8 mouse cellular contexts compared by ENCODE assay signal in genomic region chr8:11498281-11498680, GRCm38 (mm10). TPM values are rescaled to one million over a fixed set of nuclear protein-coding genes. Genes with fewer than 3 reads are reported as not detected.
DNase-seq lines count a peak whose midpoint lies in the region; ATAC-seq and TF ChIP-seq lines count a peak whose summit lies in the region.

No protein-coding gene starts in this region.

- H3K27ac ChIP-seq in kidney, adult 2 months (ENCODE audit: insufficient read depth, low read depth, low read length) = no peak overlapping the region
- H3K27ac ChIP-seq in embryonic facial prominence, embryonic 12.5 days = no peak overlapping the region
- no peak overlapping the region for H3K27ac ChIP-seq in limb, embryonic 11.5 days (replicated peaks; ENCODE audit: low read depth, low read length)
- H3K27ac ChIP-seq in midbrain, postnatal 0 days (ENCODE audit: low read depth, low read length) = no peak overlapping the region

- H3K9me3 ChIP-seq in embryonic facial prominence, embryonic 12.5 days = no peaks in the 10 kb centered on the region
- no peaks in the 10 kb centered on the region for H3K9me3 ChIP-seq in limb, embryonic 11.5 days (ENCODE audit: control insufficient read depth, low read length)
- no peaks in the 10 kb centered on the region for H3K9me3 ChIP-seq in midbrain, postnatal 0 days (ENCODE audit: low read length)

- no peak for ATAC-seq in embryonic facial prominence, embryonic 12.5 days (ENCODE audit: insufficient number of reproducible peaks, insufficient read depth, low FRiP score, low TSS enrichment)
- no peak for ATAC-seq in limb, embryonic 11.5 days (ENCODE audit: insufficient number of reproducible peaks, low FRiP score, low TSS enrichment, low read depth)
- no peak for ATAC-seq in midbrain, postnatal 0 days (ENCODE audit: low FRiP score)

- H3K4me2 ChIP-seq in embryonic facial prominence, embryonic 12.5 days (replicated peaks) = peak overlapping the region; percentile 79
- H3K4me2 ChIP-seq in limb, embryonic 11.5 days (ENCODE audit: low read depth, severe bottlenecking) = peak overlapping the region; percentile 73
- peak overlapping the region; percentile 48 for H3K4me2 ChIP-seq in midbrain, postnatal 0 days (ENCODE audit: low read depth, low read length, poor library complexity, severe bottlenecking)

- no peaks in the 10 kb centered on the region for H3K27me3 ChIP-seq in kidney, adult 2 months (replicated peaks; ENCODE audit: control insufficient read depth, insufficient read depth, low read length)
- H3K27me3 ChIP-seq in embryonic facial prominence, embryonic 12.5 days = no peaks in the 10 kb centered on the region
- no peaks in the 10 kb centered on the region for H3K27me3 ChIP-seq in limb, embryonic 11.5 days (ENCODE audit: control insufficient read depth, insufficient read depth, low read length)
- no peaks in the 10 kb centered on the region for H3K27me3 ChIP-seq in midbrain, postnatal 0 days (ENCODE audit: insufficient read depth, low read length)

- 53% methylated on average over 12 of the region's 12 CpGs for WGBS in kidney, adult 2 months
- 75% methylated on average over 12 of the region's 12 CpGs for WGBS in embryonic facial prominence, embryonic 12.5 days
- WGBS in limb, embryonic 11.5 days = 79% methylated on average over 12 of the region's 12 CpGs
- 79% methylated on average over 12 of the region's 12 CpGs for WGBS in midbrain, postnatal 0 days

- peak overlapping the region; percentile 85; the same call in 1 of the 2 replicates for H3K9ac ChIP-seq in embryonic facial prominence, embryonic 12.5 days
- H3K9ac ChIP-seq in limb, embryonic 11.5 days (ENCODE audit: low read length) = no peak overlapping the region
- H3K9ac ChIP-seq in midbrain, postnatal 0 days (replicated peaks; ENCODE audit: low read length, poor library complexity, severe bottlenecking) = peak overlapping the region; percentile 76; the same call in 1 of the 2 replicates

- peaks cover 19% of the 10 kb centered on the region for H3K4me1 ChIP-seq in kidney, adult 2 months (ENCODE audit: control insufficient read depth, insufficient read depth, low read length)
- peaks cover 10% of the 10 kb centered on the region; the same call in 1 of the 2 replicates for H3K4me1 ChIP-seq in embryonic facial prominence, embryonic 12.5 days
- H3K4me1 ChIP-seq in limb, embryonic 11.5 days (ENCODE audit: control insufficient read depth, insufficient read depth, low read length) = peaks cover 4% of the 10 kb centered on the region; the same call in 1 of the 2 replicates
- H3K4me1 ChIP-seq in midbrain, postnatal 0 days (ENCODE audit: insufficient read depth, low read length) = peaks cover 6% of the 10 kb centered on the region

- no peak for TF ChIP-seq CTCF in kidney, adult 2 months (conservative IDR thresholded peaks at IDR 0.05; ENCODE audit: insufficient read depth, insufficient read length, low read depth, low read length)
- no peak for TF ChIP-seq CTCF in midbrain, postnatal 0 days (IDR thresholded peaks at IDR 0.05)

- no peaks in the 10 kb centered on the region for H3K36me3 ChIP-seq in kidney, adult 2 months (ENCODE audit: control insufficient read depth, insufficient read depth, low read length)
- H3K36me3 ChIP-seq in embryonic facial prominence, embryonic 12.5 days = peaks cover 11% of the 10 kb centered on the region
- H3K36me3 ChIP-seq in limb, embryonic 11.5 days (ENCODE audit: control insufficient read depth, insufficient read depth, low read length) = peaks cover 6% of the 10 kb centered on the region
- H3K36me3 ChIP-seq in midbrain, postnatal 0 days (ENCODE audit: insufficient read depth, low read length) = no peaks in the 10 kb centered on the region

- intact Hi-C loops in left cerebral cortex, postnatal 14 days (cut with DNase I) = loop anchor here (5.0 kb wide), 1 partner anchor 59 kb away; the partner anchor contains the start of gene Ing1

- DNase-seq in kidney, adult 2 months = no peak
- DNase-seq in kidney, postnatal 14 days = no peak
- no peak for DNase-seq in limb, embryonic 11.5 days (ENCODE audit: low spot score)
- DNase-seq in midbrain, postnatal 0 days (ENCODE audit: low spot score) = no peak
- no peak for DNase-seq in layer of hippocampus, adult 18-20 months (ENCODE audit: low spot score in 2 of 2)
- DNase-seq in left cerebral cortex, postnatal 14 days (ENCODE audit: low spot score in 2 of 2) = no peak
- no peak for DNase-seq in layer of hippocampus, adult 9-11 months

- TF ChIP-seq POLR2A in kidney, adult 2 months (IDR thresholded peaks at IDR 0.05; ENCODE audit: low read depth, low read length) = no peak

- H3K4me3 ChIP-seq in kidney, adult 2 months (ENCODE audit: insufficient read depth, low read depth, low read length) = peak overlapping the region; percentile 89
- H3K4me3 ChIP-seq in embryonic facial prominence, embryonic 12.5 days = peak overlapping the region; percentile 94
- peak overlapping the region; percentile 95 for H3K4me3 ChIP-seq in limb, embryonic 11.5 days (ENCODE audit: low read depth, low read length)
- peak overlapping the region; percentile 86 for H3K4me3 ChIP-seq in midbrain, postnatal 0 days (ENCODE audit: low read depth, low read length)

RNA-seq across cellular contexts. Expression of gene Naxd, which starts 1.0 kb away (rescaled TPM):
- polyA plus RNA-seq in kidney, adult 2 months (2012; rRNA removed) = 111 and 118 TPM in 2 replicates
- 113 and 114 TPM in 2 replicates for polyA plus RNA-seq in embryonic facial prominence, embryonic 12.5 days (2016; fragmentation: Nextera tagmentation; extraction: Ambion mirVana)
- polyA plus RNA-seq in limb, embryonic 11.5 days (2014; fragmentation: Nextera tagmentation; extraction: Ambion mirVana) = 94.7 and 107 TPM in 2 replicates
- total RNA-seq in midbrain, postnatal 0 days (2014; rRNA removed) = 88.6 and 89.7 TPM in 2 replicates
- polyA plus RNA-seq in midbrain, postnatal 0 days (2015; fragmentation: Nextera tagmentation; extraction: Ambion mirVana) = 106 and 118 TPM in 2 replicates
- total RNA-seq in layer of hippocampus, adult 18-20 months (2021) = 10 to 100 TPM; 56.0 to 59.7 TPM
- 10 to 100 TPM; 53.3 to 58.2 TPM for total RNA-seq in left cerebral cortex, postnatal 14 days (2021)

RNA-seq across cellular contexts. Expression of gene Rab20, which starts 19.8 kb away (rescaled TPM):
- 74.5 and 76.5 TPM in 2 replicates for polyA plus RNA-seq in kidney, adult 2 months (2012; rRNA removed)
- 1.1 and 1.2 TPM in 2 replicates for polyA plus RNA-seq in embryonic facial prominence, embryonic 12.5 days (2016; fragmentation: Nextera tagmentation; extraction: Ambion mirVana)
- polyA plus RNA-seq in limb, embryonic 11.5 days (2014; fragmentation: Nextera tagmentation; extraction: Ambion mirVana) = 0.61 and 0.71 TPM in 2 replicates
- 0.28 and 0.60 TPM in 2 replicates for total RNA-seq in midbrain, postnatal 0 days (2014; rRNA removed)
- polyA plus RNA-seq in midbrain, postnatal 0 days (2015; fragmentation: Nextera tagmentation; extraction: Ambion mirVana) = 0.58 and 0.72 TPM in 2 replicates
- under 1 TPM; 0.30 to 0.89 TPM for total RNA-seq in layer of hippocampus, adult 18-20 months (2021)
- under 1 TPM; 0.42 to 0.87 TPM for total RNA-seq in left cerebral cortex, postnatal 14 days (2021)

RNA-seq across cellular contexts. Expression of gene Cars2, which starts 52.3 kb away (rescaled TPM):
- 50.7 and 56.6 TPM in 2 replicates for polyA plus RNA-seq in kidney, adult 2 months (2012; rRNA removed)
- polyA plus RNA-seq in embryonic facial prominence, embryonic 12.5 days (2016; fragmentation: Nextera tagmentation; extraction: Ambion mirVana) = 21.6 and 22.9 TPM in 2 replicates
- polyA plus RNA-seq in limb, embryonic 11.5 days (2014; fragmentation: Nextera tagmentation; extraction: Ambion mirVana) = 16.9 and 17.8 TPM in 2 replicates
- total RNA-seq in midbrain, postnatal 0 days (2014; rRNA removed) = 35.5 and 39.3 TPM in 2 replicates
- 19.5 and 20.1 TPM in 2 replicates for polyA plus RNA-seq in midbrain, postnatal 0 days (2015; fragmentation: Nextera tagmentation; extraction: Ambion mirVana)
- total RNA-seq in layer of hippocampus, adult 18-20 months (2021) = 10 to 100 TPM; 18.8 to 23.3 TPM
- total RNA-seq in left cerebral cortex, postnatal 14 days (2021) = 10 to 100 TPM; 18.2 to 26.1 TPM

RNA-seq across cellular contexts. Expression of gene Ing1, which starts 57.1 kb away (rescaled TPM):
- 12.0 and 16.3 TPM in 2 replicates for polyA plus RNA-seq in kidney, adult 2 months (2012; rRNA removed)
- polyA plus RNA-seq in embryonic facial prominence, embryonic 12.5 days (2016; fragmentation: Nextera tagmentation; extraction: Ambion mirVana) = 39.7 and 47.4 TPM in 2 replicates
- 53.7 and 55.9 TPM in 2 replicates for polyA plus RNA-seq in limb, embryonic 11.5 days (2014; fragmentation: Nextera tagmentation; extraction: Ambion mirVana)
- 17.8 and 20.7 TPM in 2 replicates for total RNA-seq in midbrain, postnatal 0 days (2014; rRNA removed)
- 36.2 and 39.0 TPM in 2 replicates for polyA plus RNA-seq in midbrain, postnatal 0 days (2015; fragmentation: Nextera tagmentation; extraction: Ambion mirVana)
- 10 to 100 TPM; 36.7 to 49.9 TPM for total RNA-seq in layer of hippocampus, adult 18-20 months (2021)
- total RNA-seq in left cerebral cortex, postnatal 14 days (2021) = 10 to 100 TPM; 39.0 to 43.4 TPM

Comparison
In these comparisons a context has a peak if more than half of its experiments do, and no peak if none do; other contexts are left out.
1. RNA of gene Rab20, which starts 19.8 kb away (polyA plus RNA-seq): 74.5 to 76.5 TPM in kidney, adult 2 months; 1.1 to 1.2 TPM in embryonic facial prominence, embryonic 12.5 days, 0.58 to 0.72 TPM in midbrain, postnatal 0 days and 0.61 to 0.71 TPM in limb, embryonic 11.5 days; every median in the first group is over 10 times any median in the second.
2. Peak in every context shown above with its lines, with median percentiles within 50 percentile points of each other: H3K4me3 ChIP-seq and H3K4me2 ChIP-seq.